Mouse (Mus musculus) intestine, embryonic 14.5 days (tissue): ENCODE results near the gene Als2cr12. TPM values are rescaled to one million over a fixed set of nuclear protein-coding genes. Genes with fewer than 3 reads are reported as not detected.
"Not testable (repeated sequence)": the region's sequence is repeated elsewhere in the genome, so short reads cannot be mapped to it uniquely, and the experiment has no call there.

Experiments
- ATAC-seq: fragments of 200-750 bp; cut with Nextera tagmentation; replicated peaks from 2 replicates; pipeline ENCODE4 v1.8.0; 2017; ENCODE audit warnings: low read depth, moderate number of reproducible peaks, moderate TSS enrichment, moderate library complexity; ENCODE audit not compliant: low FRiP score, low TSS enrichment
- DNase-seq: peaks from one replicate; pipeline ENCODE4 v3.0.0-alpha.2; 2018; ENCODE audit warnings: low spot score
- H3K27ac ChIP-seq: fragments of 300-500 bp; sonication (generic); 2 replicates; pipeline ENCODE4 v1.5.1; 2014; ENCODE audit warnings: low read depth, mild to moderate bottlenecking, control low read depth
- H3K27me3 ChIP-seq: fragments of 300-500 bp; sonication (generic); replicated peaks from 2 replicates; pipeline ENCODE4 v1.6.1; 2014; ENCODE audit warnings: low read length, control low read depth; ENCODE audit not compliant: control insufficient read depth, insufficient read depth
- H3K36me3 ChIP-seq: fragments of 300-500 bp; sonication (generic); 2 replicates; pipeline ENCODE4 v1.6.1; 2014; ENCODE audit warnings: low read length, control low read depth; ENCODE audit not compliant: control insufficient read depth, insufficient read depth
- H3K4me1 ChIP-seq: fragments of 300-500 bp; sonication (generic); replicated peaks from 2 replicates; pipeline ENCODE4 v1.6.1; 2014; ENCODE audit warnings: low read length, control low read depth, mixed read lengths; ENCODE audit not compliant: control insufficient read depth, insufficient read depth
- H3K4me2 ChIP-seq: fragments of 300-500 bp; sonication (generic); 2 replicates; pipeline ENCODE4 v1.6.1; 2014; ENCODE audit warnings: low read length
- H3K4me3 ChIP-seq: fragments of 300-500 bp; sonication (generic); 2 replicates; pipeline ENCODE4 v1.5.1; 2014; ENCODE audit warnings: low read depth, low read length, control low read depth, mixed read lengths
- H3K9ac ChIP-seq: fragments of 300-500 bp; sonication (generic); 2 replicates; pipeline ENCODE4 v1.6.1; 2014; ENCODE audit warnings: mild to moderate bottlenecking, low read length
- H3K9me3 ChIP-seq: fragments of 300-500 bp; sonication (generic); 2 replicates; pipeline ENCODE4 v1.6.1; 2016; ENCODE audit warnings: low read length, control low read depth; ENCODE audit not compliant: control insufficient read depth
- WGBS: fragments of 180-500 bp; shearing (Covaris S2); extraction: QIAGEN DNeasy Blood & Tissue Kit; methylation state at CpG from one replicate; pipeline ENCODE4 v1.1.7; 2014; 5-methylcytosine and 5-hydroxymethylcytosine counted together
- polyA plus RNA-seq: library from polyadenylated mRNA; unstranded; fragments of >200 nt; fragmentation: Nextera tagmentation; extraction: Ambion mirVana; gene quantifications from 2 replicates; pipeline ENCODE4 v1.2.1, GENCODE M21; 2014

Gene Als2cr12
- 0.13 TPM in 1 of 2 replicates, not detected in the other for polyA plus RNA-seq

DNA sequence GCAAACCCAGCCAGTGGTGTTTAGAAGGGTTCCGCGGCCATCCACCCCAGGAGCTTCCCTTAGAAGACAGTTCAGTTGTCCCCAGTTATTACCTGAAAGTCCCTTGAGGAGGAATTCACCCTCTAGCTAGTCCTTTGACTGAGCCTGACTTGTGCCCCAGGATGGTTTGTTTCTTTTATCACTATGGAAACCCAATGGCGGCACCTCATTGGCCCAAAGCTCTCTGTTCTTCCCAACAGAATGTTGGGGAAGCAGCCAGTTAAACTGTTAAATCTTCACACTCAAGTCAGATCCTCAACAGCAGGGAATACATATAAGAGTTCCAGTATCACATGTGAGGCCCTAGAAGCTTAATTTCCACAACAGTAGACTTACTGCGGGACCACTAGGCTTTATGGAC lies at the start of gene Als2cr12:
Gene Als2cr12, minus strand, starts transcription at position 180 of the 400 bp plus-strand sequence.
- not testable (repeated sequence) for DNase-seq, H3K36me3 ChIP-seq, H3K9ac ChIP-seq, H3K4me2 ChIP-seq, H3K4me3 ChIP-seq, H3K4me1 ChIP-seq, ATAC-seq, H3K9me3 ChIP-seq, H3K27ac ChIP-seq, H3K27me3 ChIP-seq
- WGBS, result 83% methylated on average over 4 of the region's 4 CpGs

DNA sequence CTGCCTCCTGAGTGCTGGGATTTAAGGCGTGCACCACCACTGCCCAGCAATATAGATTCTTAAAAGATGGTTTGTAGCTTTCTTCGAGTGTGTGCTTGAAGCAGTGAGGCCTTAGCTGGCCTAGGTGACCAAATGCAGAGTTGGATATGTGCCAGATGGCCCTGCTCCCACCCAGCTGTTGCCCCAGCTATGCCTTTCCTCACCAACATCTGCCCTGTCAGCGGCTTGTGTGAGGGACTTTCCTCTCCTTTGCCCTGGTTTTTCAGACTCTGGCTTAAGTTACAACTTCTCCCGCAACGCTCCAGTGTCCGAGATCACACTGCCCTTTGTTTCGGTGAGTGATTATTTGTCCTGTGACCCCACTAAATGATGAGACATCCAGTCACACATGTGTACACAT lies 48.9 kb upstream of the Als2cr12 start:
- WGBS, result 88% methylated on average over 7 of the region's 7 CpGs
- H3K27me3 ChIP-seq, result no peaks in the 10 kb centered on the region
- H3K27ac ChIP-seq, result no peak overlapping the region
- ATAC-seq, result no peak
- no peak for DNase-seq
- H3K9me3 ChIP-seq, result no peaks in the 10 kb centered on the region
- H3K36me3 ChIP-seq, result peaks cover 93% of the 10 kb centered on the region
- no peak overlapping the region for H3K4me3 ChIP-seq
- H3K9ac ChIP-seq, result no peak overlapping the region
- no peaks in the 10 kb centered on the region for H3K4me1 ChIP-seq
- H3K4me2 ChIP-seq, result no peak overlapping the region

DNA sequence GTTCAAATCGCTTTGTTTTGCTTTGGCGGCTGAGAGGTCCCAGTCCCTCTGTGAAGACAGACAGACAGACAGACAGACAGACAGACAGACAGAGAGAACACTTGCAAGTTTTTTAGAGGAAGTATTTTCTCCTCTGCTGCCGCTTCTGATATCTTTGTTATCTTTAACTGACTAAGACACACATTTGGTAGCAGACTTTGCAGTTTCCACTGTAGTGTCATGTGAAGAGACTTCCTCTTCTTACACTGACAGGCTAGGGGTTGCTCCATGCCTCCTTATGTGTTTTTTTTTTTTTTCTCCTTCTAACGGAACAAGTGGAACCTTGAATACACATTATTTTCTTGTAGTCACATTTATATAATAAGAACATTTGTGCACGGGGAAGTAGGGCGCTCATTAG lies 47.5 kb upstream of the Als2cr12 start:
- Histone ChIP-seq H3K36me3 (peaks cover 91% of the 10 kb centered on the region), H3K27ac (no peak overlapping the region)
- 87% methylated on average over 6 of the region's 6 CpGs for WGBS

DNA sequence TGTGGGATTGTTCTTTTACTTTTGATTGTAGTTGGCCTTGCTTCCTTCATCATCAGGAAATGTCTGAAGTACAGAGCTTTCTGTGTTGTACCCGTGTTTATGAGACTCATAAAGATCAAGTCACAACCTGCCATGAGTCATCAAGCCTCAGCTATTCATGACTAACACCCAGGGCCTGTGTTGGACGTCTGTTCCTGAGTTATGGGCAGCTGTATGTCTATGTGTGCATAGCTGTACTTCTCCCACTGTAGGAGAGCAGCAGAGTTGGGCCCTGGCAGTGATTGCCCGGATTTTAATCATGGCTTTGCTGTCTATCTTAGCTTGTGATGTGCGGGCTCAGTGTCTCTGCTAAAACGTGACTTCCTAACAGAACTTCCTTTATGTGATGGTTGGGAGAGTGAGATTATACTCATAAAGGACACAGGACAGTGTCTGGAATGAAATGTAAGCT lies 46.8 kb upstream of the Als2cr12 start:
- WGBS, result 73% methylated on average over 5 of the region's 5 CpGs
- H3K27ac ChIP-seq, result no peak overlapping the region
- peaks cover 91% of the 10 kb centered on the region for H3K36me3 ChIP-seq
- DNase-seq (no peak), ATAC-seq (no peak)
- no peak overlapping the region for H3K9ac ChIP-seq
- H3K27me3 ChIP-seq, result no peaks in the 10 kb centered on the region
- no peaks in the 10 kb centered on the region for H3K9me3 ChIP-seq
- H3K4me1 ChIP-seq, result no peaks in the 10 kb centered on the region
- H3K4me3 ChIP-seq, result no peak overlapping the region
- H3K4me2 ChIP-seq, result no peak overlapping the region

More for the DNA sequence above, 47.5 kb upstream of the Als2cr12 start:
- Histone ChIP-seq H3K4me2 (no peak overlapping the region), H3K27me3 (no peaks in the 10 kb centered on the region), H3K4me1 (no peaks in the 10 kb centered on the region), H3K9ac (no peak overlapping the region), H3K9me3 (no peaks in the 10 kb centered on the region), H3K4me3 (no peak overlapping the region)
- DNase-seq, result no peak
- no peak for ATAC-seq

DNA sequence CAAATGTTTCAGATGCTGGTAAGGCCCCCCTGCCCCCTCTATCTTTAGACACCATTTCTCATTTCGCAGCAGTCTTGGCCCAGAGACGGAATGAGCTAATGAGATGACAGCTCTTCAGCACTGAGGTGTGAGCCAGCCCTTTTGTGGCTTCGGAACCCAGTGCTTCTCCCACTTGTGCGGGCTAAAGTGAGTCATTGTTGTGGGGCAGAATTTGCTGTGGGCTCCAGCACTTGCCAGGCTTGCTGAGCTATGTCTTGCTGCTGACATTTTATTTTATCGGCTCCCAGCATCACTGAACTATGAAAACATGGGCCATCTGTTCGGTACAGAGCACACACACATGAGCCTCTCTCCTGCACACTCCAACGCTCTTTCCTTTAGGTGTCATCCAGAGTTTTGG lies 43.7 kb upstream of the Als2cr12 start:
- peaks cover 94% of the 10 kb centered on the region for H3K36me3 ChIP-seq

DNA sequence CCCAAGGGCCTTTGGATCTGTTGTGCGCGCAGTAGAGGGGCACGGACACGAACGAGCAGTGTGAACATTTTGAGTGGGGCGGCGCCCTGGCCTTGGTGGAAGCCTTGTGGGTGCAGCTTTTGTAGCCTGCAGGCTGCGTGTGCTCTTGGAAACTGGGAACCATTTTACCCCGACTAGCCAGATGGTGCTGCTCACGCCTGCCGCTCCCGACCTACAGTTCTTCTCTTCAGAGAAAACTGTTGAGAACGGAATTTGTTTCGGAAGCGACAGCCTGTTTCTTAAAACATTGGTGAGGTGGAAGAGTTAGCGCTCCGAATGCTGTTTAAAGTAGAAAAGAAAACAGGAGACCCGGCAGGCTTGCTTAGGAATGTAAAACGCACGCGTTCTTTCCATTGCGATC lies 41.2 kb upstream of the Als2cr12 start:
- 93% methylated on average over 22 of the region's 22 CpGs for WGBS
- H3K27ac ChIP-seq, result no peak overlapping the region
- H3K4me1 ChIP-seq, result no peaks in the 10 kb centered on the region
- H3K9me3 ChIP-seq, result no peaks in the 10 kb centered on the region
- no peak overlapping the region for H3K4me3 ChIP-seq
- no peaks in the 10 kb centered on the region for H3K27me3 ChIP-seq
- no peak for DNase-seq
- ATAC-seq, result no peak
- H3K9ac ChIP-seq, result no peak overlapping the region
- no peak overlapping the region for H3K4me2 ChIP-seq
- H3K36me3 ChIP-seq, result peaks cover 85% of the 10 kb centered on the region

More for the DNA sequence above, 43.7 kb upstream of the Als2cr12 start:
- Histone ChIP-seq H3K27ac (no peak overlapping the region), H3K4me2 (no peak overlapping the region), H3K9ac (no peak overlapping the region), H3K27me3 (no peaks in the 10 kb centered on the region), H3K4me1 (no peaks in the 10 kb centered on the region), H3K9me3 (no peaks in the 10 kb centered on the region), H3K4me3 (no peak overlapping the region)
- ATAC-seq (no peak), DNase-seq (no peak)
- WGBS, result 88% methylated on average over 7 of the region's 7 CpGs

DNA sequence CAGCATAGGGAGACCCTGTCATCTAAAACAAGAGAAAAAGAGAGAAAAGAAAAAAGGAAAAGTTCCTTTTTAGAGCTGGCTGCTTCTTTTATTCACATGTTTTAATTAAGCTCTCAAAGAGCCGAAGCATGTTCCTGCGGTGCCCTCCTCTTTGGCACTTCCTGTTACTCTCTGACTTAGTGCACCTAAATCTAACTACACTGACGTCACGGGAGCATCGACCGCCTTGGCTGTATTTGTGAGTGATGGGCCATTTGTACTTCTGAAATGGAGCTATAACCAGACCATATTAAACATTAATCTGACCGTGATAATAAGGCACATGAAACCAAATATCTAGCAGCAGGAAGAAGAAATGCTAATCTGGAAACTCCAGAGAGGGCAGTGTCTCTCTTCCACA lies 40.2 kb upstream of the Als2cr12 start:
- 89% methylated on average over 7 of the region's 7 CpGs for WGBS
- Histone ChIP-seq H3K36me3 (peaks cover 85% of the 10 kb centered on the region), H3K4me3 (no peak overlapping the region), H3K27ac (no peak overlapping the region), H3K4me2 (no peak overlapping the region), H3K4me1 (no peaks in the 10 kb centered on the region), H3K27me3 (no peaks in the 10 kb centered on the region), H3K9ac (no peak overlapping the region), H3K9me3 (no peaks in the 10 kb centered on the region)
- DNase-seq, result no peak
- no peak for ATAC-seq

DNA sequence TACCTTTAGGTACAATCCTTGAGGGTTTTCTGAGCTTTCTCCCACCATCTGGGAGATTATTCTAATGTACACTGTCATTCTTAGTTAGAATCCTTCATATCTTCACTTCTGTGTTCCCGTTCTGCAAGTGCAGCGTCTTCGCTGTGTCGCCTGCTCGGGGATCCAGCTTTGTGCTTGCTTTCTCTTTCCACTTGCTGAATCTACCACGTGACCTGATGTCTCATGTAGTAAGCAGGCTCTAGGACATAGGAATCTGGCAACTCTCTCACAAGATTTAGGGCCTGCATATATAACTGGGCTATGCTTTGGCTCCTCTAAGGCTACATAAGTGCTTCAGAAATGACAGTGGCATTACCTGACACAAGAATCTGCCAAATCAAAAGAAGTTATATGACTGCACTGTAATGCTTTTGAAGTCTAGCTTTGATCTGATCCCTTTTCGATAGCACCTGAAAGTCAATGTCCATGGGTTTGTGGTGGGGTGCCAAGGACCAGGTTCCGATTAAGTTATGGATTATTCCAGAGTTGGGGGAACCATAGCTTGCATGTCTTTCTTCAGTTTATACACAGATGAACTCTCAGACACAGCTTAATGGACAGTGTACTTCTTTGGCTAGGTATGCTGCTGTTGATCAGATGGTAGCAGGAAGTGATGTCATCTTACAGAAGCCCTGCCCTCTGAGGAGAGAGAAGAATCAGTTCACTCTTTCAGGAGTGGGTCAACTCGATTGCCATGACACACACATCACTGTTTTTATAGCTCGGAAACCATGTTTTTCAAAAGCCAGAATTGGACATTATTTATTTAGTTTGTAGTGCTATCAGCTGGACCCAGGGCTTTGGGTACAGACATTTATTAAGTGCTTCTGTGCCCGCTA lies 38.5 kb upstream of the Als2cr12 start:
- ATAC-seq (no peak), DNase-seq (no peak)
- H3K27ac ChIP-seq, result no peak overlapping the region
- no peak overlapping the region for H3K4me2 ChIP-seq
- no peak overlapping the region for H3K4me3 ChIP-seq
- peaks cover 79% of the 10 kb centered on the region for H3K36me3 ChIP-seq
- no peak overlapping the region for H3K9ac ChIP-seq
- no peaks in the 10 kb centered on the region for H3K4me1 ChIP-seq
- 92% methylated on average over 11 of the region's 11 CpGs for WGBS
- H3K9me3 ChIP-seq, result no peaks in the 10 kb centered on the region
- no peaks in the 10 kb centered on the region for H3K27me3 ChIP-seq

DNA sequence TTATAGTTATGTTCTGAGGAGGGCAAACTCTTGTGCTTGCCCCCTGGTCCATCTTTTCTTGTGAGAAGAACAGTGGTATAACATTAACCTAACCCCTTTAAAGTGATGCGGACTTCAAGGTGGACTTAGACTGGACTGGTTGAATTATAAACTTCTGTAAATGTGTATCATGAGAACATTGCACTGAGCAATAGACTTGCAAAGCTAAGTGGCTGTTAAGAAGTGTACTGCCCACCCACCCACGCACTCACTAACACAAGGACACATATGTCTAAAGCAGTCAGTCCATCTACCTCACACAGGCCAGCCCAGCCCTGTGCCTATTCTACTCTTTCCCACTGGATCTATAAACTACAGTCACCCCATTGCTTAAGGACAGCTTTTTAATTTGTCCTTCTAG lies 37.8 kb upstream of the Als2cr12 start:
- Histone ChIP-seq H3K36me3 (peaks cover 82% of the 10 kb centered on the region), H3K9ac (no peak overlapping the region), H3K4me1 (no peaks in the 10 kb centered on the region), H3K9me3 (no peaks in the 10 kb centered on the region), H3K27ac (no peak overlapping the region), H3K4me3 (no peak overlapping the region), H3K27me3 (no peaks in the 10 kb centered on the region), H3K4me2 (no peak overlapping the region)
- DNase-seq (no peak), ATAC-seq (no peak)
- WGBS, result 94% methylated on average over 2 of the region's 2 CpGs
